Mouse (Mus musculus) monocyte, adult 5-6 weeks (primary cell): ENCODE measurements around the gene Mtch1. TPM values are rescaled to one million over a fixed set of nuclear protein-coding genes. Genes with fewer than 3 reads are reported as not detected.

ENCODE experiments used
- ATAC-seq: fragments of 153-309, 156-312 bp; replicated peaks from 2 replicates; pipeline ENCODE4 v1.8.0; 2017; ENCODE audit warnings: mild to moderate bottlenecking; ENCODE audit not compliant: low TSS enrichment, insufficient number of reproducible peaks, severe bottlenecking, poor library complexity, low FRiP score
- total RNA-seq: library from RNA; stranded (forward); fragments of 200-1000, 200-491, 200-594 nt; gene quantifications from 3 replicates; pipeline ENCODE4 v1.2.3, GENCODE M21; 2017

Mtch1 gene
- total RNA-seq, 1 experiment from 2014 or later, result 56.3 TPM

- no peak for ATAC-seq
These were observed 51.9 kb downstream of the Mtch1 start for GRCm38 (mm10) chr17:29295835-29296234.

- no peak for ATAC-seq
These were observed 53.7 kb downstream of the Mtch1 start for GRCm38 (mm10) chr17:29293807-29294605.

- no peak for ATAC-seq
These were observed 54.7 kb downstream of the Mtch1 start for GRCm38 (mm10) chr17:29292996-29293395.

- ATAC-seq, result no peak
These were observed 55.9 kb downstream of the Mtch1 start for GRCm38 (mm10) chr17:29291793-29292192.

GRCm38 (mm10) chr17:29282216-29282952 is 65.3 kb downstream of the Mtch1 start:
- no peak for ATAC-seq

Other genes with a start within 250 kb of the Mtch1 start
- 19.9 to 98.4 TPM (median 83.3 TPM) in 3 replicates for gene Rab44, start 233.8 kb downstream of the Mtch1 start, total RNA-seq
- 2.1 TPM in 1 of 3 replicates, not detected in the others for gene Cpne5, start 109.8 kb downstream of the Mtch1 start, total RNA-seq
- 12.7 to 24.2 TPM (median 17.9 TPM) in 3 replicates for gene Ppil1, start 83.7 kb downstream of the Mtch1 start, total RNA-seq
- gene BC004004, start 79.1 kb downstream of the Mtch1 start, total RNA-seq, result 67.0 to 84.4 TPM (median 75.3 TPM) in 3 replicates
- gene Pi16, start 30.3 kb downstream of the Mtch1 start, total RNA-seq, result 16.9 to 37.3 TPM (median 22.0 TPM) in 3 replicates
- gene Fgd2, start 13.0 kb upstream of the Mtch1 start, total RNA-seq, result 76.8 to 91.0 TPM (median 79.1 TPM) in 3 replicates
- 698 to 1,062 TPM (median 980 TPM) in 3 replicates for gene Pim1, start 142.8 kb upstream of the Mtch1 start, total RNA-seq
- gene Gm17657, start 201.7 kb upstream of the Mtch1 start, total RNA-seq, result not detected in 3 replicates
- gene Tbc1d22b, start 201.9 kb upstream of the Mtch1 start, total RNA-seq, result 7.9 to 22.0 TPM (median 8.4 TPM) in 3 replicates
- gene Tmem217, start 204.5 kb upstream of the Mtch1 start, total RNA-seq, result not detected in 3 replicates